Mouse (Mus musculus) forebrain, embryonic 13.5 days (tissue): ENCODE measurements around the gene Endog. TPM values are rescaled to one million over a fixed set of nuclear protein-coding genes. Genes with fewer than 3 reads are reported as not detected.

Source experiments
- ATAC-seq: fragments of 200-750 bp; cut with Nextera tagmentation; 2 replicates; pipeline ENCODE4 v1.8.0; 2017
- H3K27ac ChIP-seq: fragments of 300-500 bp; sonication (generic); 2 replicates; pipeline ENCODE4 v1.5.1; 2015; ENCODE audit warnings: inconsistent platforms, mild to moderate bottlenecking, moderate library complexity
- H3K27me3 ChIP-seq: fragments of 300-500 bp; sonication (generic); 2 replicates; pipeline ENCODE4 v1.6.1; 2015; ENCODE audit warnings: mild to moderate bottlenecking, inconsistent platforms
- H3K36me3 ChIP-seq: fragments of 300-500 bp; sonication (generic); 2 replicates; pipeline ENCODE4 v1.6.1; 2015; ENCODE audit warnings: mild to moderate bottlenecking, inconsistent platforms; ENCODE audit not compliant: poor library complexity, severe bottlenecking
- H3K4me1 ChIP-seq: fragments of 300-500 bp; sonication (generic); 2 replicates; pipeline ENCODE4 v1.6.1; 2015; ENCODE audit warnings: inconsistent platforms
- H3K4me2 ChIP-seq: fragments of 300-500 bp; sonication (generic); 2 replicates; pipeline ENCODE4 v1.6.1; 2015; ENCODE audit warnings: inconsistent platforms, mild to moderate bottlenecking, moderate library complexity
- H3K4me3 ChIP-seq: fragments of 300-500 bp; sonication (generic); 2 replicates; pipeline ENCODE4 v1.5.1; 2015; ENCODE audit warnings: mild to moderate bottlenecking, inconsistent platforms
- H3K9ac ChIP-seq: fragments of 300-500 bp; sonication (generic); 2 replicates; pipeline ENCODE4 v1.6.1; 2015; ENCODE audit warnings: mild to moderate bottlenecking, inconsistent platforms
- H3K9me3 ChIP-seq: fragments of 300-500 bp; sonication (generic); replicated peaks from 2 replicates; pipeline ENCODE4 v1.6.1; 2016; ENCODE audit warnings: inconsistent platforms
- WGBS: fragments of 180-500 bp; shearing (Covaris S2); methylation state at CpG from one replicate; pipeline ENCODE4 v1.1.7; 2015; 5-methylcytosine and 5-hydroxymethylcytosine counted together
- polyA plus RNA-seq: library from polyadenylated mRNA; unstranded; fragments of >200 nt; fragmentation: Nextera tagmentation; extraction: Ambion mirVana; gene quantifications from 2 replicates; pipeline ENCODE4 v1.2.1, GENCODE M21; 2015

Gene Endog
- polyA plus RNA-seq, 1 experiment from 2014 or later, result 9.5 TPM

GRCm38 (mm10) chr2:30215493-30215892 lies 44.2 kb downstream of the Endog start:
- H3K27me3 ChIP-seq, result no peaks in the 10 kb centered on the region
- ATAC-seq, result no peak
- H3K9me3 ChIP-seq, result no peaks in the 10 kb centered on the region
- no peaks in the 10 kb centered on the region for H3K4me1 ChIP-seq
- H3K9ac ChIP-seq, result no peak overlapping the region
- H3K36me3 ChIP-seq, result no peaks in the 10 kb centered on the region
- H3K27ac ChIP-seq, result no peak overlapping the region
- H3K4me3 ChIP-seq, result no peak overlapping the region
- WGBS, result 86% methylated on average over 6 of the region's 6 CpGs
- H3K4me2 ChIP-seq, result no peak overlapping the region

GRCm38 (mm10) chr2:30216293-30216692 lies 45.0 kb downstream of the Endog start:
- H3K4me1 ChIP-seq, result no peaks in the 10 kb centered on the region
- H3K4me3 ChIP-seq, result no peak overlapping the region
- no peaks in the 10 kb centered on the region for H3K27me3 ChIP-seq
- WGBS, result 94% methylated on average over 5 of the region's 5 CpGs
- H3K4me2 ChIP-seq, result no peak overlapping the region
- no peak for ATAC-seq
- no peaks in the 10 kb centered on the region for H3K36me3 ChIP-seq
- H3K27ac ChIP-seq, result no peak overlapping the region
- no peaks in the 10 kb centered on the region for H3K9me3 ChIP-seq
- no peak overlapping the region for H3K9ac ChIP-seq

Other genes with a start within 250 kb of the Endog start
- gene Gle1, start 236.1 kb upstream of the Endog start, polyA plus RNA-seq, result 82.5 and 83.3 TPM in 2 replicates
- gene Sptan1, start 205.9 kb upstream of the Endog start, polyA plus RNA-seq, result 157 and 178 TPM in 2 replicates
- gene Wdr34, start 122.6 kb upstream of the Endog start, polyA plus RNA-seq, result 50.8 and 57.2 TPM in 2 replicates
- 587 and 610 TPM in 2 replicates for gene Set, start 114.1 kb upstream of the Endog start, polyA plus RNA-seq
- gene Pkn3, start 93.8 kb upstream of the Endog start, polyA plus RNA-seq, result 5.7 and 6.7 TPM in 2 replicates
- 21.0 and 21.2 TPM in 2 replicates for gene Zdhhc12, start 77.8 kb upstream of the Endog start, polyA plus RNA-seq
- 10.5 and 10.9 TPM in 2 replicates for gene Zer1, start 46.9 kb upstream of the Endog start, polyA plus RNA-seq
- 12.3 and 14.1 TPM in 2 replicates for gene Tbc1d13, start 37.7 kb upstream of the Endog start, polyA plus RNA-seq
- gene Spout1, start 7.0 kb downstream of the Endog start, polyA plus RNA-seq, result 62.1 and 71.1 TPM in 2 replicates
- 11.6 and 12.4 TPM in 2 replicates for gene Kyat1, start 34.4 kb downstream of the Endog start, polyA plus RNA-seq
- 57.9 and 58.3 TPM in 2 replicates for gene Lrrc8a, start 66.2 kb downstream of the Endog start, polyA plus RNA-seq
- 0.21 and 0.36 TPM in 2 replicates for gene Gm28035, start 69.1 kb downstream of the Endog start, polyA plus RNA-seq
- gene Phyhd1, start 94.7 kb downstream of the Endog start, polyA plus RNA-seq, result 5.3 and 6.8 TPM in 2 replicates
- not detected in 2 replicates for gene Gm28038, start 109.5 kb downstream of the Endog start, polyA plus RNA-seq
- 28.0 and 30.6 TPM in 2 replicates for gene Dolk, start 114.8 kb downstream of the Endog start, polyA plus RNA-seq
- gene Nup188, start 114.9 kb downstream of the Endog start, polyA plus RNA-seq, result 24.9 and 32.7 TPM in 2 replicates
- 100 and 126 TPM in 2 replicates for gene Sh3glb2, start 187.8 kb downstream of the Endog start, polyA plus RNA-seq
- 22.4 and 23.5 TPM in 2 replicates for gene Miga2, start 192.7 kb downstream of the Endog start, polyA plus RNA-seq
- gene Dolpp1, start 220.8 kb downstream of the Endog start, polyA plus RNA-seq, result 53.0 and 56.7 TPM in 2 replicates
- 16.3 and 21.0 TPM in 2 replicates for gene Crat, start 244.3 kb downstream of the Endog start, polyA plus RNA-seq
- gene Ptpa, start 244.5 kb downstream of the Endog start, polyA plus RNA-seq, result 126 and 141 TPM in 2 replicates